Mouse (Mus musculus) spleen, adult 12 weeks (tissue): ENCODE data around the gene Cpne5.
A peak's percentile ranks its signal among the peaks of the same experiment; 100 is the strongest.

Experiments used
- DNase-seq: peaks from one replicate; pipeline ENCODE4 v3.0.0; 2022; ENCODE audit warnings: low spot score

The Cpne5 gene

GRCm38 (mm10) chr17:29210037-29210436, 27.9 kb downstream of the Cpne5 start:
- no peak for DNase-seq

GRCm38 (mm10) chr17:29206052-29206451, 31.9 kb downstream of the Cpne5 start:
- DNase-seq = no peak

- DNase-seq = no peak
Observed at GRCm38 (mm10) chr17:29202604-29203003, 35.4 kb downstream of the Cpne5 start.

GRCm38 (mm10) chr17:29199821-29200220, 38.1 kb downstream of the Cpne5 start:
- DNase-seq = no peak

GRCm38 (mm10) chr17:29199151-29199800, 38.7 kb downstream of the Cpne5 start:
- DNase-seq = no peak

- DNase-seq = no peak
Observed at GRCm38 (mm10) chr17:29195579-29195978, 42.4 kb downstream of the Cpne5 start.

- DNase-seq = no peak
Observed at GRCm38 (mm10) chr17:29188989-29189388, 49.0 kb downstream of the Cpne5 start.

GRCm38 (mm10) chr17:29186989-29187859, 50.7 kb downstream of the Cpne5 start:
- DNase-seq = no peak

- DNase-seq = no peak
Observed at GRCm38 (mm10) chr17:29185376-29186046, 52.5 kb downstream of the Cpne5 start.

GRCm38 (mm10) chr17:29183162-29183561, 54.8 kb downstream of the Cpne5 start:
- DNase-seq = no peak

- DNase-seq = no peak
Observed at GRCm38 (mm10) chr17:29181751-29182150, 56.2 kb downstream of the Cpne5 start.

- no peak for DNase-seq
Observed at GRCm38 (mm10) chr17:29180406-29181127, 57.4 kb downstream of the Cpne5 start.

GRCm38 (mm10) chr17:29179917-29180316, 58.0 kb downstream of the Cpne5 start:
- no peak for DNase-seq

GRCm38 (mm10) chr17:29178503-29179059, 59.4 kb downstream of the Cpne5 start:
- DNase-seq = no peak

GRCm38 (mm10) chr17:29176391-29177267, 61.3 kb downstream of the Cpne5 start:
- no peak for DNase-seq

GRCm38 (mm10) chr17:29175693-29176092, 62.3 kb downstream of the Cpne5 start:
- DNase-seq = no peak

GRCm38 (mm10) chr17:29173165-29173564, 64.8 kb downstream of the Cpne5 start:
- no peak for DNase-seq

GRCm38 (mm10) chr17:29172062-29172461, 65.9 kb downstream of the Cpne5 start:
- DNase-seq = peak; percentile 62

- DNase-seq = peak; percentile 43
Observed at GRCm38 (mm10) chr17:29171001-29171772, 66.8 kb downstream of the Cpne5 start.

- no peak for DNase-seq
Observed at GRCm38 (mm10) chr17:29170431-29171000, 67.5 kb downstream of the Cpne5 start.
